Mouse (Mus musculus) cerebellum, adult 8-10 months (tissue): ENCODE results near the gene Pdilt.

Experiments used
- DNase-seq: peaks from one replicate; pipeline ENCODE4 v3.0.0; 2022

The Pdilt gene

GRCm38 (mm10) chr7:119490041-119490780, 33.1 kb downstream of the Pdilt start:
- no peak for DNase-seq

GRCm38 (mm10) chr7:119486683-119487082, 36.6 kb downstream of the Pdilt start:
- no peak for DNase-seq

- DNase-seq, result no peak
These were observed 39.1 kb downstream of the Pdilt start for GRCm38 (mm10) chr7:119484154-119484553.

- no peak for DNase-seq
These were observed 44.0 kb downstream of the Pdilt start, which contains the start of gene Umod for GRCm38 (mm10) chr7:119479256-119479655. Umod (minus strand) TSS chr7:119479282.

- no peak for DNase-seq
These were observed 46.5 kb downstream of the Pdilt start for GRCm38 (mm10) chr7:119476500-119477389.

- DNase-seq, result no peak
These were observed 64.1 kb downstream of the Pdilt start, which contains the start of gene Gp2 for GRCm38 (mm10) chr7:119459185-119459584. Gp2 (minus strand) TSS chr7:119459285.

- DNase-seq, result no peak
These were observed 69.1 kb downstream of the Pdilt start for GRCm38 (mm10) chr7:119454192-119454591.

- DNase-seq, result no peak
These were observed 79.4 kb downstream of the Pdilt start for GRCm38 (mm10) chr7:119443849-119444248.

- DNase-seq, result no peak
These were observed 81.4 kb downstream of the Pdilt start for GRCm38 (mm10) chr7:119441938-119442337.
